Mouse (Mus musculus): ENCODE results near the gene Idnk. TPM values are rescaled to one million over a fixed set of nuclear protein-coding genes. Genes with fewer than 3 reads are reported as not detected.
A peak's percentile ranks its signal among the peaks of the same experiment; 100 is the strongest.

Idnk gene
- total and polyA plus RNA-seq, 3 experiments = 15.3 to 69.8 (median 55.1) TPM

DNA sequence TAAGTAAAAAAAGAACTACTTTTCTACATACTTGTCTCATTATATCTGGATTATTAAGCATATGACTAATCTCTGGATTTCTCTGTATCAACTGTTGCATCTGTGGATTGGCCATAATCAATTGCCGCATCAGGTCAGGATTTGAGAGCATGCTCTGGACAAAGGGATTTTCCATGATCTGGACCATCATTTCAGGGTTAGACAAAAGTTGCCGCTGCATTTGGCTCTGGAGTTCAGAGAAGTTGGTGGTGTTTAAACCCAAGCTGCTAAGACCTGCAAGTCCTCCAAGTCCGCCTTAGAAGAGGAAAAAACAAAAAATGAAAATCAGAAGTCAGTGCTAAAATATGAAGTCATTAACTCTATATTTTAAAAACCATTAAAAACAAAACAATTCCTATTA is 35.8 kb downstream of the Idnk start:
- DNase-seq = no peak

DNA sequence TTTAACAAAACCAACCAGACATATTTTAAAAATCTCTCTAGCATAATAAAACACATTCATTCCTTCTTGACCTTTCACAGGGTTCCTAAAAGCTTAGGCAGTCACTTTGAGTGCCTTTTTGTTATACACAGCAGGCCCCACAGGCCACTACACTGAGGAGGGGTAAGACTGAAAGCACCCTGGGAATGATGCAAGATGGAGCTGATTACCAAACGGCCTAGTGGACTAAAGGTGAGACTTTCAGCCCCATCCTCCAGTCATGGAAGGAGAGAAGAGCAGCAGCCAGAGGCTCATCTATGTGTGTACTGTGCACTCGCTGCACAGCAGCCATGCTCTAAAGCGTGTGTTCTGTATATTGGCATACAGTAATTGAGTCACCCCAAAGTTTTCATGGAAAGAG is 37.5 kb downstream of the Idnk start:
- peak; percentile 24 for DNase-seq

DNA sequence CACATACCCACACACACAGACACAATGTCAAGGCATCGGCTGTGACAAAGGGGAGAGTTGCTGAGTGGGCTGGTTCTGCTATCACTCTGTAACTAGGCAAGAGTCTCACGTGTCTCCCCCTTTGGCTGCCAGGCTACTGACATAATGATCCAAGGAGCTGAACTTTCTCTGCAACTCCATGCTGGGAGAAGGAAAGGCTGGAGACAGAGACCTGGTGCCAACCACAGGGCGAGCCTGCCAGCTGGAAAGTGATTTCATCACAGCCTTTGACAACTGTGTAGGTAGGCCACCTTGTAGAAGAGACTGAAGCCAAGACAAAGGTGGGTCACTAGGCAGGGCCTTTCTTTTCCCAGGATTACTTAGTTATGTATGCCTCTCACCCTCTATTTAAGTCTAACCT is 39.8 kb downstream of the Idnk start:
- DNase-seq = peak; percentile 40

DNA sequence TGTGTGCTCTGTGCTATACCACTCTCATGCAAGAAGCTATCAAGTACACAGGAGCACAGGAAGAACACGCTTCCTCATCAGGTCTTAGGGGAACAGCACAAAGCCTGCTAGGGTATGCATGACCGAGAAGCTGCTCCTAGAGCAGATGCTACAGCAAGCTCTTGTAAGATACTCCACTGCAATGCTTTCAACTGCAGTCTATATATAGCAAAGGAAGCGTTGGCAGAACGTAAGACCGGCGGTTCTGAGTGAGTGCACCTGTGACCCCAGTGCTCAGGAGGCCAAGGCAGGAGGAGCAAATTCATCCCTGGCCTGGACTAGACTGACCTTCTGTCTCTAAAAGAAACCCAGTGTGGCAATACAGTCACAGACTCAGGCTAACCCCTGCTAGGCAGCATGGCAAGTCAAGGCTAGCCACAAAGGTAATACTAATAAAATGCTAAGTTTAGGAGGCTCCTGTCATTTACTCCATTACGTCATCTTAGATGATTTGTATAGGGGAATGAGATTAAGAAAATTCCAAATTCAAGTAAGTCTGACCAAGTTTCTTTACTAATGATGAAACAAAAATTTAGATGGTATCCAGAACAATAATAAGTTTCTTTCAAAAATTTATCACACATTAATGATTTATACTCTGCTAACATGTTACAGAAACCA is 40.7 kb downstream of the Idnk start:
- DNase-seq = no peak

DNA sequence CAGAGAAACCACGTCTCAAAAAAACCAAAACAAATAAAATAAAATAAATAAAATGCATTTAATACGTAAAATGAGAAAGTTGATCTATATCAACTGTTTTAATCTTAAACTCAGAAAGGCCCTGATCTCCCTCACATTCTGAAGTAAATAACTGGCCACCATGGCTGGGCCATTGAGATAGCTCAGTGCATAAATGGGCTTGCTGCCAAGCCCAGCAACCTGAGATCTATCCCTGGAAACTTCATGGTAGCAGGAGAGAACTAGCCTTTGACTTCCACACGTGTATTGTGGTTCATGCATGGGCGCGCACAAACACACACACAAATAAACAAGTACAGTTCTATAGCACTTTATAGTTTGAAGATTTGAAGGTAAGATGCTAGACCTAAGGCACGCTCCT is 43.9 kb downstream of the Idnk start:
- DNase-seq = no peak

DNA sequence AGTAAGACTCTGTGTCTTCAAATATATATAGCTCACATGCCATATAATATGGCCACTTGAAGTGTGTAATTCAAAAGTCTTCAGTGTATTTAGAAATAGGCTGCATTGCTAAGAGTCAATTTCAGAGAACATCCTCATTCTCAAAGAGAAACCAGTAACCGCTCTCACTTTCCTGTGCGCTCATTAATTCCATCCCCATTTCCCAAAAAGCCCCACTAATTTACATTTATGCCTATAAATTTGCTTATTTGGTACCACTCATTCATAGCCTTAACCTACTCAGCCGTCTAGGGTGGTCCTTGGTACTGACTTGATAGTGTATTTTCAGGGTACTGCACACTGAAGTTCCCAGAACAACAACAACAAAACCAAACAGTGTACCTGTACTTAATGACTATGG is 44.5 kb downstream of the Idnk start:
- DNase-seq = no peak

DNA sequence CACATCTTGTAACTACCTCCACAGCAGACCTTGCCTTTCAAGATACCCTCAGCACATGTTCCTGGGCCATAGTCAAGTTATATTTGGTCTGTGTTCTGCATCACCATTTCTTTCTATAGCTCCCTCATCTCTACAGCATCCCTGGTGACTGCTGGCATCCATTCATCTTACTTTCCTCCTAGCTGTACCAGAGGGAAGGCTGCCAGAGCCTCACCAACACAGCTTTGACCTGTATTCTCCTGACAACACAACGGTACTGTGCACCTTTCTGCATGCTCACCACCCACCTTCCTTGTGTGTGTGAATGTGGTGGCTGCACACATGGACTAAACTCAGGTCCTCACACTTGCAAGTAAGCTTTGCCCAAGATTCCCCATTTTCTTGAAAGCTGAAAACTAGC is 45.5 kb downstream of the Idnk start:
- DNase-seq = no peak

DNA sequence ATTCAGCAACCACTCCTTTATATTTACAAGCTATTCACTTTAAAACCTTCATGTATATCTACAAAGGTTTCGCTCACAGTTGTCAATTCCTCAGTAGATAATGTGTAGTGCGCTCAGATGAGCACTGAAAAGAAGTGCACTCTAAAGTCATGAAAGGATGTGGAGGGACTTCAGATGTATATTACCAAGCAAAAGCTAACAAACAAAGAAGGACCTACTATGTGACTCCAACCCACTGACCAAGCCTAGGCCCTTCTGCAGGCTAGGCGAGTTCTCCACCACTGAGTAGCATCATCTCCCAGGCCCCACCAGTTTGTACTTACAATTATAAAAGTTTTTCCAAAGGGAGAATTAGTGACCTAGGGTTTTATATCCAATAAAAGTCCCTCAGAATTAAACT is 46.8 kb downstream of the Idnk start:
- no peak for DNase-seq

DNA sequence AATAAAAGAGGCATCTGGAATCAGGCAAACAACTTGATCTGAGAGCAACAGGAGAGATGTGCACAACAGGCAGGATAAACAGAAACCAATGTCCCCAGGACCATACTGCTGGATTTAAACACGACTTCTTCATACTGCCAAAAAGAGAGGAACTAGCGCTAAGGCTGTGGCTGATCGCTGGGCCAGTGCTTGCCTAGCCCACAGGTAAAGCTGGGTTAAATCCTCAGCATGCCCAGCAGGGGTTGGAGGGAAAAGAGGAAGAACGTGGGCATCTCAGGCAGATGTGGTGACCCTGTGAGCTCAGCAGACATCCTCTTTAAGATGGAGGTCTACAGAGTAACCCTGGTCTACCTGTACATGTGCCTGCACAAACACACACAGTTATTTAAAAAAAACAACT is 47.5 kb downstream of the Idnk start:
- no peak for DNase-seq

DNA sequence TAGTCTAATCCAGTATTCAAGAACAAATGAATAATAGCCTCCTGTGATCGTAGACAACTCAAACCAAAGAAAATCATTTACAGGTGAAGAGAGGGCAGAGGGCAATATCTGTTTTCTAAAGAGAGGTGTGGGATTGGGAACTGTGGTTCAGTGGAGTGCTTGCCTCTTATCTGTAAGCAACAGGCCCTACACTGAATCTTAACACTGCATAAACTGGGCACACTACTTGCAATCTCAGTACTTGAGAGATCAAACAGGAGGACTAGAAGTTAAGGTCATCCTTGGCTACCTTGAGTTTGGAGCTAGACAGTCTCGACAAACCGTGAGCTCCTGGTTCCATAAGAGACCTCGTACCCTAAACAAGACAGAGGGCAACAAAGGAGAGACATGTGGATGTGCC is 48.6 kb downstream of the Idnk start:
- no peak for DNase-seq

DNA sequence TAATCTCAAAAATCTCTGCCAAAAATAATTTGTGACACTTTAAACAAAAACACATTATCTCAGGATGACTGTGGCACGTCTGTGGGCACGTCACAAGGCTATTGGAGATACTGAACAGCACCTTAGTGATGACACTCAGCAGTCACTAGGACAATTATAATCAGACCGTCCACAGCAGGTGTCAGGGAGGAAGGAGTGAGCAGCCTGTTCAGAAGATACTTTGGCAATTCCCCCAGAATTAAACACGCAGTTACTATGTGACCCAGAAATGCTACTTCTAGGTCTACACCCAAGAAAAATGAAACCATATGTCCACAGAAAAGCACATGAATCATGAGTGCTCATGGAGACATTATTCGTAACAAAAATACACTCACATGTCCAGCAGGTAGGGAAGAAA is 53.0 kb downstream of the Idnk start:
- DNase-seq = no peak

DNA sequence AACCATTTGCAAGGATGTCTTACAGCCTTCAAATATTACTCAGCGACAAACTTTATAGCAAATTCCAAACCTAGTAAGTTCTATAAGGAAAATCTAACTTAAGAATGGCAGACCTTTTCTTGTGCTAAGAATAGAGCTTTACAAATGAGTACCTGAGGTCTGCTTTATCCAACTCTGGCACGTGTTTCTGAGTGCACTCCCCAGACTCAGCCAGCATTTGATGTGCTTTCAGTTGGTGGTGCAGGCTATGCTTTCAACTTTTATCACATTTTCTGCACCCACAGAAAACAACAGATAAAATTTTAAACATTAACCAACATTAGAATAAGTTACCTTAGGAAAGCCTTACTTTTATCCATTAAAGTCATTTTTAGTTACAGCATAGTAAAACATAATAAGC is 55.1 kb downstream of the Idnk start:
- no peak for DNase-seq

DNA sequence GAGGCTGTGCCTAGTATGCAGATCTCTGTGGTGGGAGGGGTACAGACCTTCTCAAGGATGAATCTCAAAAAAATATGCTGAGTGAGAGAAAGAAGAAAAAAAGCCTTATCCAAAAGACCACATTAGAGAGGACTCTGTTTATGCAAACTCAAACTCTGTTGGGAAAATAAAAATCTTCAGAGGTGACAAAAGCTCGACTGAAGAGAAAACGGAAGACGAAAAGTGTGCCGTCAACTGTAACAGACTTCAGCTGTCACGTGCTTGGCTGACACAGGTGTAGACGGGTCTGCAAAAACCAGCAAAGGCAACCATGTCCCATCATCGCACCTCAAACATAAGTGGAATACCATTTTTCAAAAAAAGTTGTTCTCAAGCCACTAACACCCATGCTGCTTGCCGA is 56.4 kb downstream of the Idnk start:
- DNase-seq = no peak

Other genes starting within 250 kb of the Idnk start
- 10 to 100 TPM in 1 of 2 experiments, 1 to 10 TPM in 1; 8.0 to 12.2 TPM for gene Spock1, start 249.3 kb upstream of the Idnk start, total RNA-seq (2021)
- 6.0 and 6.2 TPM in 2 replicates for gene Spock1, start 249.3 kb upstream of the Idnk start, polyA plus RNA-seq (2012; rRNA removed)
- gene Klhl3, start 44.1 kb upstream of the Idnk start, total RNA-seq (2021) = 1 to 10 TPM in 1 of 2 experiments, under 1 TPM in 1; 0.86 to 3.7 TPM
- gene Klhl3, start 44.1 kb upstream of the Idnk start, polyA plus RNA-seq (2012; rRNA removed) = 0.86 and 1.1 TPM in 2 replicates
- gene Hnrnpa0, start 29.1 kb upstream of the Idnk start, total RNA-seq (2021) = 100 to 1,000 TPM in 1 of 2 experiments, 10 to 100 TPM in 1; 68.1 to 117 TPM
- gene Hnrnpa0, start 29.1 kb upstream of the Idnk start, polyA plus RNA-seq (2012; rRNA removed) = 79.4 and 96.9 TPM in 2 replicates
- 100 to 1,000 TPM; 112 to 159 TPM for gene Ubqln1, start 58.0 kb downstream of the Idnk start, total RNA-seq (2021)
- gene Ubqln1, start 58.0 kb downstream of the Idnk start, polyA plus RNA-seq (2012; rRNA removed) = 164 and 166 TPM in 2 replicates
- gene Gkap1, start 118.0 kb downstream of the Idnk start, total RNA-seq (2021) = 10 to 100 TPM; 48.1 to 53.5 TPM
- 12.1 and 20.3 TPM in 2 replicates for gene Gkap1, start 118.0 kb downstream of the Idnk start, polyA plus RNA-seq (2012; rRNA removed)
- gene Kif27, start 201.5 kb downstream of the Idnk start, total RNA-seq (2021) = 1 to 10 TPM in 1 of 2 experiments, under 1 TPM in 1; 0.63 to 1.1 TPM
- gene Kif27, start 201.5 kb downstream of the Idnk start, polyA plus RNA-seq (2012; rRNA removed) = 0.08 and 0.11 TPM in 2 replicates
- gene 2210016F16Rik, start 227.6 kb downstream of the Idnk start, total RNA-seq (2021) = 10 to 100 TPM; 21.0 to 38.2 TPM
- 40.7 and 59.4 TPM in 2 replicates for gene 2210016F16Rik, start 227.6 kb downstream of the Idnk start, polyA plus RNA-seq (2012; rRNA removed)
- gene Rmi1, start 244.6 kb downstream of the Idnk start, total RNA-seq (2021) = 10 to 100 TPM; 18.5 to 19.3 TPM
- gene Rmi1, start 244.6 kb downstream of the Idnk start, polyA plus RNA-seq (2012; rRNA removed) = 15.3 and 18.2 TPM in 2 replicates
- 1,000 to 10,000 TPM in 1 of 2 experiments, 100 to 1,000 TPM in 1; 778 to 1,173 TPM for gene Hnrnpk, start 245.7 kb downstream of the Idnk start, total RNA-seq (2021)
- 178 and 197 TPM in 2 replicates for gene Hnrnpk, start 245.7 kb downstream of the Idnk start, polyA plus RNA-seq (2012; rRNA removed)

All from adrenal gland, adult 2 months (tissue).